Mouse (Mus musculus) large intestine, adult 2 months (tissue): Measurements from ENCODE around the gene Fancg. TPM values are rescaled to one million over a fixed set of nuclear protein-coding genes. Genes with fewer than 3 reads are reported as not detected.

Source experiments
- DNase-seq: peaks from one replicate; pipeline ENCODE4 v3.0.0-alpha.2; 2012; ENCODE audit warnings: low read depth, low spot score
- WGBS: fragments of 180-500 bp; shearing (Covaris S2); methylation state at CpG from one replicate; pipeline ENCODE4 v1.1.7; 2018; 5-methylcytosine and 5-hydroxymethylcytosine counted together
- polyA plus RNA-seq: library from polyadenylated mRNA; depleted of rRNA; stranded (reverse); fragments of >200 nt; gene quantifications from 2 replicates; pipeline ENCODE4 v1.2.3, GENCODE M21; 2012; rRNA removed

Fancg gene
- polyA plus RNA-seq: 11.8 and 14.6 TPM in 2 replicates

DNA sequence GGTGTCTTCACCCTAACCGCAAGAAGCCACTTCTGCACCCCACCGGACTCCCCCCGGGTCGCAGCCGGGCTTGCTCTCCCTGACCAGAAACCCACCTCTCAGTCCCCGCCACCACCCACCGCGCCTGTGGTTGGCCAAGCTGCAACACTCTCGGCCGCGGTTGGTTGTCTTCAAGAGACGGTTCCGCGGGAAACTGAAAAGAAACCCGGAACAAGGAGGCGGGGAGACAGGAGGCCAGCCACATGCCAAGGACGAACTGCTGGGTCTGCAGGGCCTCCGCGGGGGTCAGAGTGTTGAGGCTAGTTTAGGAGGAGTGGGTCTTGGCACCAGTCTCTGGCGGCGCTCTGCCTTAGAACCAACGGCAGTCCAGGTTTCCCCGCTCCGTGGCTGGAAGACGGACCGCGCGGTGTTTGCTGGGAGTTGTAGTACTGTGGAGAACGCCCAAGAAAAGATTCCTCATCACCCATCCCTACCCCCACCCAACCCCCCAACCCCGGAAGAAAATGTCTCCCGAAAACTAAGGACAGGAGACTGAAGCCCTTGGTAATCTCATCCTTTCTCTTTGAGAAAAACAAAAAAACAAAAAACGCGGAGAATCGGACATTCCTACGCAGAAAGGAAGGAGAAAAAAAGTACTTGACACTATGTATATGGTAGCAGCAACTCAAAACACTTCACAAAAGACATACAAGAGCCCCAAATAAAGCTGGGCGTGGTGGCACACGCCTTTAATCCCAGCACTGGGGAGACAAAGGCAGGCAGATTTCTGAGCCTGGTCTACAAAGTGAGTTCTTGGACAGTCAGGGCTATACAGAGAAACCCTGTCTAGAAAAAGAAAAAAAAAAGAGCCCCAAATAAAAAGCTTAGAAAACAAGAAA lies at the start of gene Fancg:
Gene Fancg (minus strand): TSS at position 346 of the 878 bp plus-strand sequence.
- no peak for DNase-seq
- WGBS: under 1% methylated on average over 37 of the region's 37 CpGs

DNA sequence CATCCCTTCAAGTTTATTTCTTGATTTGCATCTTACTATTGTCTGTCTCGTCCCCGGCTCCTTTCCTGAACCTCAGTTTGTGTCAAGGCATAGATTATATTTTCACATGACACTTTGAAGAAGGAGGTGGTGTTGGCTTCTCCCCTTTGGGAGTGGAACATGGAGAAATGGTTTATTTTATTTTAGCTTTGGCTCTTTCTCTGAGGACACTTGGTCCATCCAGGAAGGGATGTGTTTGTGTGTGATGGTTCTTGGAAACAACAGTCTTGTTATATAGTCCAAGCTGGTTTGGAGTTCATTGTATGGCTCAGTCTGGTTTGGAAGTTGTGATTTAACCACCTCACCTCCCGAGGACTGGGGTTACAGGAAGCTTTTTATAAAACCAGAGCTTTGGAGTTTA lies 49.4 kb upstream of the Fancg start:
- no peak for DNase-seq
- WGBS: 51% methylated on average over 3 of the region's 3 CpGs

DNA sequence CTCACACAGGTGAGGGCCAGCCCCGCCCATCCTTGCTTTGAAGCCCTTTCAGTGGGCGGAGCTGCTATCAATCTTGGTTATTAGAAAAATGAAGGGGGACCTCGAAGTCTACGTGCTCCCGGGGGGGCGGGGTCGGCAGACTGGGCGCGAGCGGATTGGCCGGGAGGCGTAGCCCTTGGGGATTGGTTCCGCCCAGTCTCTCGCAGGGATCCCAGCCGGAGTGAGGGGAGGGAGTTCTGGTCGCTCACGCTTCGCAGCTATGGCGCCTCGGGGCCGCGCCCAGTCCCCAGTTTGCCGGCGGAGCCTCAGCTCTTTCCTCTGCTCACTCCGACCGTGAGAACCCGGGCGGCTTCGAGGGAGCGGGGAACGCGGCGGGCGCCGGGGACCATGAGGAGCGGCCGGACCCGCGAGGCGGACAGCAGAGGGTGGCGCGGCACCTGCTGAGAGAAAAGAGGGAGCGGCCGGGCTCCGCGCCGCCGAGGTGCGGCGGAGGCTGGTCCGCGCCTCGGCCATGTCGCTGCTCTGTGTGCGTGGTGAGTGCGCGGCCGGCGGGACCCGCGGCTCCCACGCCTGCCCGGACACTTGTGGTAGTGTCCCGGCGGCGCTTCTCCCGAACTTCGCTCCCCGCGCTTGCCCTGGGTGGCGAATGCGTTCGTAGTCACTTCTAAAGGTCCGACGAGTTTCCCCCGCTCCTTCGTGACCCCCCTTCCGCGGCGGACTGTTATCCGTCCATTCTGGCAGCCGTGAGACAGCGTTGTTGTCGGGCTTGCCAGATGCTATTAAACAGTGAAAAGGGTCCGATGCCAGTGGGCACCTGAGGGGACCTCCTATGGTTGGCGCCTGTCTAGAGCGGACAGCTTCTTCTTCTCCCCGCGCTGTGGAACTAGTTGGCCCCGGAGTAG lies 48.7 kb upstream of the Fancg start, which contains the start of gene Unc13b:
Gene Unc13b (plus strand): TSS at position 201 of the 902 bp plus-strand sequence.
- no peak for DNase-seq
- WGBS: under 1% methylated on average over 88 of the region's 90 CpGs

DNA sequence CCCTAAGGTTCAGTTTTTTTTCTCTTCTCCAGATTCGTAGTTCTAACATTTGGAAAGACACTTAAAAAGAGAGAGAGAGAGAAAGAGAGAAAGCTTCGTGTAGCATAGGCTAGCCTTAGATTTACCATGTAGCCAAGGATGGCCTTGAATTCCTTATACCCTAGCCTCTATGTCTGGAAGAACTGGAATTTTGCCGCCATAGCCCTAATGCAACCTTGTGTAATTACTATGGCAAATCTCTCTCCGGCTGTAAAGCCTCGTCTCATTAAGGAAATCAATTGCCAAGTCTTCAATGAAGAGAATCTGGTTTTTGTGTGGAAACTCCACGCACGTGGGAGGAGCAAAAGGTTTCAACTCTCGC lies 48.1 kb upstream of the Fancg start:
- 11% methylated on average over 8 of the region's 8 CpGs for WGBS
- no peak for DNase-seq

DNA sequence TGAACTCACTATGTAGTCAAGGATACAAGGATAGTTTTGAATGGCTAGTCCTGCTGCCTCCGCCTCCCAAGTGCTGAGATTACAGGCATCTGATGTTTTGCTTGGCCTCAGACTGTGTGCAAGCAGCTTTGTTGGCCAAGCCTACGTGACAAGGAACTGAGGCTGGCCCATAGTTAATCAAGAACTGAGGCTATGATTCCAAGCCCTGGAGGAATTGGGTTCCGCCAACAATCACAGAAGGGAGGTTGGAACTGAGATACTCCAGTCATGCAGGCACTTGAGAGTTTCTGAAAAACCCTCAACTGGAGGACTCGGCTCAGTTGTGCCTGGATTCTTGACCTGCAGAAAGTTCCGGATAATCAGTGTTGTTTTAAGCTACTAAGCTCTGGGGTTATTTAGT lies 47.3 kb upstream of the Fancg start:
- WGBS: 84% methylated on average over 5 of the region's 5 CpGs
- DNase-seq: no peak

DNA sequence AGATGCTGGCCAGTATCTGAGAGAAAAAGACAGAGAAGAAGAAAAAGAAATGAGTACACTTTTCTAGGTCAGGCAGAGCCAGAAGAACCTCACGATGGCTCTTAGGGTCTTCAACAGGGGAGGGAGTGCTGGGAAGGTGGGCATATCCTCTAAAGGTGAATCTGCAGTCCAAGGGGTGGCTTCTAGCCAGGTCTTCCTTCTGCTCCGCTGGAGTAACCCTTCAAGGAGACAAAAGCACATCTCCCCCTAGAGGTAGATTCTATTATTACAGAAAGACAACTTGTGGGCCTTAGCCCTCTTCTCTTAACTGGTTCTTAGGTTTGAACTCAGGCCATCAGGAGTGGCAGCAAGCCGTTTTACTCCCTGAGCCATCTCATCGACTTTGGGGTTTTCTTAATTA lies 42.3 kb upstream of the Fancg start:
- no peak for DNase-seq

DNA sequence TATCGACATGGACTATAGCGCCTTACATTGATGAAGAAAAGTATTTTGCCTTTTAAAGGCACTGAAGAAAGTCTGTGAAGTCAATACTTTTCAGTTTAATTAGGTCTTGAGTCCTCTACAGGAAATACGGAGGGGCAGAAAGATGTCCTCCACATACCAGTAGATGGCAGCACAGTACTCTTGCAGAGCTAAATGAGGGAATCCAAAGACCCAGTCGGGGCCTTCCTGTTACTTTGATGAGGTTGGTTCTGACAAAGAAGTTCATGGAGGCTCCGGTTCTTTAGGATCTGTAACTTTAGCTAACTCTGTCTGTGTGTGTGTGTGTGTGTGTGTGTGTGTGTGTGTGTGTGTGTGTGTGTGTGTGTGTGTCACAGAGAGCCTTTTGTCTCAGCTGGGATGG lies 36.9 kb upstream of the Fancg start:
- 4% methylated on average over 5 of the region's 5 CpGs for WGBS
- DNase-seq: no peak

More for the DNA sequence above, 42.3 kb upstream of the Fancg start:
- WGBS: 9% methylated on average over 4 of the region's 4 CpGs

DNA sequence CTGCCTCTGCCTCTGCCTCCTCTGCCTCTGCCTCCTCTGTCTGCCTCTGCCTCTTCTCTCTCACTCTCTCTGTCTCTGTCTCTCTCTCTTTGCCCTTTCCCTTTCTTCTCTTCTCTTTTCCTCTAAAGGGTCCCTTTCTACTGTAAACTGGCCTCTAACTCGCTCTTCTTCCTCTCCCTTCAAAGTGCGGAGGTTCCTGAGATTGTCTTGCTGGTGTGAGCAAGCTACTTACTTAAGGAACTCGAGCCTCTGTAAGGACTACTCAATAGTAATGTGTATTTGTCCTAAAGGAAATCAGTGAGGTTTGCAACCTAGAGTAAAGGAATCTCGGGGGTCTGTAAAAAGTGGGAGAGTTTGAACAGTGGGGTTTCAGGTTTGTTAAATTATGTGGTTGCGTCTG lies 36.3 kb upstream of the Fancg start:
- no peak for DNase-seq
- WGBS: 48% methylated on average over 5 of the region's 5 CpGs

DNA sequence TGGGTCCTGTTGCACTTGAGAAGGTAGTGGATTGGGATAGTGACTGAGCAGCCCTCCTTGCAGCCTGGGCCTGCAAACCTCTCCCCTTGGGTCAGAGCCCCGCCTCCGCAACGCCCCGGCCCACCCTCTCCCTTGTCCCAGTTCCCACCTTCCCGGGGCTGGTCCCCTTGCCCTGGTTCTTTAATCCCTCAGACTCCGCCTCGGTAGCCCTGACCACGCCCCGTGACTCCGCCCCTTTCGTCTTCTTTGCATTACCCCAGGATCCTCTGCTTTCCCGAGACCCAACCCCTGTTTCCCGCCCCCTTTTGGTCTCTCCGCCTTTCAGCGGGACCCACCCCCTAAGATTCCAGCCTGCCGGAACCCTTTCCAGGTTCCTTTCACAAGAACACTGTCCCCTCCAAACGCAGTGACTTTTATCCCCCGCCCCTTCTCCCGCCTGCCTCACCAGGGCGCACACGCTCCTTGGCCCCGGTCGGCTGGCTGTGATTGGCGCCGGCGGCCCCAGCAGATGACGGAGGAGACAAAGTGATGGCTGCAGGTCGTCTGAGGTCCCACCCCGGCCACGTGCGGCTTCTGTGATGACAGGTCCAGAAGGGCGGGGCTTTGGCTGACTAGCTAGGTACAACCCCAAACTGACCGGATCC lies 35.5 kb upstream of the Fancg start, which contains the start of gene Fam214b:
Gene Fam214b (minus strand): TSS at position 562 of the 644 bp plus-strand sequence.
- 2% methylated on average over 33 of the region's 33 CpGs for WGBS
- peak; percentile 93 for DNase-seq

DNA sequence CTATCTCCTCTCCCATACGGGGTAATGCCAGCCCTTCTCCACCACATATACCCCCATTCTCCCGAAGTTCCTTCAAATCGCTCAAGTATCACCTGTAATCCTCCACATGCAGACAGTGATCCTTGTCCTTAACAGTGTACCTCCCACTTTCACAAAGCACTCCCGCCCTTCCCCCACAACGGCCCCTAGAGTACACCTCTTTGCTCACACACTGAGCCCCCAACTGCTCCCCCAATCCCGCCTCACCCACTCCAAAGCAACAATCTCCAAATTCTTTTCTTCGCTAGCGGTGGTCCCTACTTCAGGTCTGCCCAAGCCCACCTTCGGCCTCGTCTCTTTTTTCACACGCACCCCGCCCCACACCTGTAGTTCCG lies 35.0 kb upstream of the Fancg start:
- DNase-seq: no peak
- WGBS: 3% methylated on average over 13 of the region's 13 CpGs

DNA sequence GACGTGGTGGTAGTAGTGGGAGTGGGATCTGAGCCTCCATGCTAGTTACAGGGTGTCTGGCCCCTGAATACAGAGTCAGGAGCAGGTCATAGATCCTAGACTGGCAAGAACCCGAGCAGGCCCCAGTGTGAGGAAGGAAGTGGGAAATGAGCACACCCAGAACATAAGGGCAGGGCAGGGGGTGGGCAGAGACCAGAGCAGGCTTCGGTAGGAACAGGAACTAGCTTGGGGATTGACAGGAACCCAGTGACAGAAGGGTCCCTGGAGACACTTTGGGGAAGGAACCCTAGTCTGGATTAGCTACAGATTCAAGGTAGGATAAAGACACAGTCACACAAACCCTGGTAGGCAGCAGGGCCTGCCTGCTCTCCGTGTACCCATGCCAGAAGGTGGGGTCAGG lies 34.4 kb upstream of the Fancg start:
- no peak for DNase-seq
- WGBS: 14% methylated on average over 4 of the region's 4 CpGs

DNA sequence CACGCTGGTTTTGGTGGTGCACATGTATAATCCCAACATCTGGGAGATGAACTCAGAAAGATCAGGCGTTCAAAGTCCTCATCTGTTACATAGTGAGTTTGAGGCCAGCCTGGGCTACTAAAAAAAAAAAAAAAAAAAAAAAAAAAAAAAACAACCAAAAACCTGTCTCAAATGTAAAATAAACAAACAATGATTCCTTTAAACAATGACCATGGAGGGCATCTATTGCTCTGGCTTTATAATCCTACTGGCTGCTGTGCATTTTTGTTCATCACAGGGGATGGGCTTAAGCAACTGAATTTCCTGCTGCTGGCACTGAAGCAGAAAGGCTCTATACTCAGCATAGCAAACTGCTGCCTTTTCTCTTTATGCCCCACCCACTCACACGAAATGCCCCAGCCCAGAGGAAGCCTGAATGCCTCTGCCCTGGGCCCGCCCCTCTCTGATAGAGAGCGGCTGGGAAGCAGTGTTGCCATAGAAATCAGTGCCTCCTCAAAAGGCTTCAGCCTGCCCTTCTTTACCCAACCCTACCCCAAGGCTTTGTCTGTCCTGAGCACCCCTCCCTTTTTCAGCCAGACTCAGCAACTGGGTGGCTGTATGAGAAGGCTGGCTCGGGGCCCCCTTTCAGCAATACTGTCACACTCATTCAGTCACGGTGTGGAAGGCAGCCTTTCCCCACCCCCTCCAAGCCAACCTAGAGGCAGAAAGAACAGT lies 33.5 kb upstream of the Fancg start:
- no peak for DNase-seq
- WGBS: 24% methylated on average over 7 of the region's 7 CpGs

DNA sequence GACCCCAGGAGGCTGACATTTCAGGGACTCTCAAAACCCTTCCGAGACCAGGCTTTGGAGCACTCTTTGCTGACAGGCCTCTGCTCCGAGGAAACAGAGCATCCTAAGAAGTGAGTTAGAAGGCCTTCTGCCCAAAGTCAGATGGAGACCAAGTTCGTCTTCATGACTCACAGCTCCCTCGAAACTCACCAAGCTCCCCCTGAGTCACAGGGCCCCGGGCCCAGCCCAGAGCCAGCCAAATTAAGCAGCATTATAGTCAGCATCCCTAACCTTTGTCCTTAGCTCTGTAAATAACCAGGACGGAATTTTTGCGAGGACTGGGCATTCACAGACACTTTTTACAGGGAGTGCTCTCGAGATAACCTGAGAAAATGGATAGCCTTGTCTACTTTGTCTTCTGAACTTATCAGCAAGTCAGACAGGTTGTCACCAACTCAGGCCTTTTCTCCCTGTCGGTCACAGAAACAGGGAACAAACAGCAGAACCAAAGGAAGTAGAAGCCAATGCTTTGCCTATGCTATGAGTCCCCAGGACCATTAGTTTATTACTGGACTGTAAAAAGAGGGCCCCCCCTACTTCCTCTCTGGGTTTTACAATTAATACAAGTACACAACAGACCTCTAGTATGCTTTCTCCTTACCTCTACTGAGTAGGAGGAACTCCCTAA lies 30.7 kb upstream of the Fancg start:
- 48% methylated on average over 9 of the region's 9 CpGs for WGBS
- no peak for DNase-seq

DNA sequence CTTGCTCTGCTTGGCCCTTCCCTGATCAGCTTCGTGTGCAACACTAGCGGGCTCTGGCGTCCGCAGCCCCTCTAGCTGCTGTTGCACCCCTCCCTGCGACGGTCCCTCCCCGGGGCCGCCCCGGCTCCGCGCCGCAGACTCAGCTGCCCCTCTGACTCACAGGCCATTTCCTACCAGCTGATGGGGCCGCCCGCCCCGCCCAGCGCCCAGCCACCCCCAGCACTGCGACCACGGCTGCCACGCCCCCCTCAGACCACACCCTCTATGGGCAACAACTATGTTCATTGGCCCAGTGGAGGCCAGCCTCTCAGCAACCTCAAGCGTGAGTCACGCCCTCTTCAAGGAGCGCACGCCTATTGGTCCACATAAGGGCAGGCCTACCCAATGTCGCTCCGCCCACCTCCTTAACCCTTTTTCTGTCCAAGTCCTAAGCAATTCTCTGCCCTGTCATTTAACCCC lies 29.8 kb upstream of the Fancg start:
- DNase-seq: peak; percentile 91
- under 1% methylated on average over 24 of the region's 25 CpGs for WGBS

DNA sequence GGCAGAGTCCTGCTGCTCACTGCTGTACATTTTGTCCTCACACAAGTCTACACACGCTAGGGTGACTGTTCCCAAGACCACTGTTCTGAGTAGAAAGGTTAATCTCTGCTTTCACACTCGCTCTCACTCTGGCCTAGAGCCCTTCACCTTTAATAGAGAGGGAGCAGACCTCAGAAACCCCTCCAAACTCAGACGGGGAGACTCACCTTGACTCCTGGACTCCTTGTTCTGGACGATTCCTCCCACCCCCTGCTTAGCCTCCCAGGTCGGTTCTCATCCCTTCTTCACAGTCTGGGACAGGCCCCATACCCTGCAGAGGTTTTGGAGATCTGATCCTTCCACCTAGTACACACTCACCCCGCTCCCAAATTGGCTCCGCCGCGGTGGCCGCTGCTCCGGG lies 29.3 kb upstream of the Fancg start:
- DNase-seq: no peak
- 7% methylated on average over 11 of the region's 11 CpGs for WGBS

DNA sequence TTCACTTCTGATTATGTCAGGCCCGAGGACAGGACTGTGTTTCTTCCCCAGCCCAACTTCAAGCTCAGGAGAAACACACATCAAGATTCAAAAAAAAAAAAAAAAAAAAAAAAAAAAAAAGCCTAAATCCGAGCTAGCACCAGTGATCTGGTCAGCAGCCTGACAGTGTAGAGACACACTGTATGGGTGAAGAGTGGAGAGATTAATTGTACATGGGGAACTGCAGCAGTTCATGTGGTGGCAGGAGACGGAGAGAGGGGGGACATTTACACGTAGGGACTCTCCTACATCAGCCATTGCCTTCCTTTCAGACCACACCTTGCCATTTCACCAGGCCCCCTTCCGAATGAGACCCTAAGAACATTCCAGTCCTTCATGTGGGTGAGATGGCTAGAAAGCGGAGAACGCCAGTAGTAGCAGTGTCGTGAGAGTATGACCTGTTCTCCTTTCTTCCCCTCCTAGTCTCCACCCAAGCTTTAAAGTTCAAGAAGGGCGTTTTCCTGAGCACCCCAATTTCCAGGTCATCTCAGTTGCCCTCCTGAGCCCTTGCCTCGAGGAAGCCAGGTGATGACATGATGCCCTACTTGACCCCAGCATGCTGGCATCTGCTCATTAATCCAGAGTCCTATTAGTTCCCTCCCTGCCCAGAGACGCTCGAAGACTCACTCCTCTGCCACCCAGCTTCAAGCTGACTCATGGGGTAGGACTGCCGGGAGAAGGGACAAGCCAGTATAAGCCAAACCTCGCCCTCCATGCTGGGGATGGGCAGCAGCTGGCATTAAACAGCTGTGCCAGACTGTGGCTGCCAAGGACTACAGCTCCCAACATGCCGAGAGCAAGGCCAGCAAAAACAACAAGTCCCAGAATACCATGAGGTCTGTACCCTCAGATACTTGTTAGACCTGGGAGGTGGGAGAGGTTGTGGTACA lies 28.5 kb upstream of the Fancg start:
- WGBS: 40% methylated on average over 15 of the region's 15 CpGs

DNA sequence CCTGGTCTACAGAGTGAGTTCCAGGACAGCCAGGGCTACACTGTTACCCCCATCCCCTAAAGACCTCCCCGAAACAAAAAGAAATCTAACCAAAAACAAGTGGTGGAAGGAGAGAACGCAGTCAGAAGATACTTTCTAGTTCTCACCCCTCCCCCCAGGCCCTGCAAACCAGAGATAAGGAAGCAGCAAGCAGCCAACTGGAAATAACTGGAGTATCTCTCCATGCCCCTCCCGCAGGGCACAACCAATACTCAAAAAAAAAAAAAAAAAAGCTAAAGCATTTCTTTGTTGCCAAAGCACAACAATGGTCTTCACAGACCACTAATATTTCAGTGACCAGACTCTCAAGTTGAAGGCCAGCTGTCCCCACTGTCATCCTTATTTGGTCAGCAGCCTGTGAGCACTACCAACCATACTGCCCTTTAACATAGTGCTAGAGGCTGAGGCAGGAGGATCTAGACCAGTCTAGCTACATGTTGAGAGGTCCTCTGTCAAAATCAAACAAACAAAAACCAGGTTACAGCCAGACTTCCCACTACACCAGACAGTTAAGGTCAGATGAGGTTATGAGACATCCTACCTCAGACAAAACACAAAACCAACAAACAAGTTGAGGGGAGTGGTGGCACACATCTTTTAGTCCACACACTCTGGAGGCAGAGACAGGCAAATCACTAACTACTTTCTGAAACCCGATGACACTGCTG lies 27.7 kb upstream of the Fancg start:
- WGBS: 61% methylated on average over 4 of the region's 4 CpGs
- DNase-seq: no peak

More for the DNA sequence above, 28.5 kb upstream of the Fancg start:
- DNase-seq: no peak
